Mouse (Mus musculus) olfactory bulb, adult 2 months (tissue): ENCODE data around the gene Rftn2.

ENCODE experiments used
- CTCF ChIP-seq: fragments of 200-500 bp; IDR thresholded peaks from 2 replicates; pipeline ENCODE4 v1.5.1; 2012; ENCODE audit warnings: low read depth, mild to moderate bottlenecking, low read length, moderate library complexity; ENCODE audit not compliant: insufficient read depth
- POLR2A ChIP-seq: fragments of 200-500 bp; IDR thresholded peaks from 2 replicates; pipeline ENCODE4 v1.6.1; 2012; ENCODE audit warnings: mild to moderate bottlenecking, low read depth, low read length, moderate library complexity; ENCODE audit not compliant: insufficient read depth

DNA sequence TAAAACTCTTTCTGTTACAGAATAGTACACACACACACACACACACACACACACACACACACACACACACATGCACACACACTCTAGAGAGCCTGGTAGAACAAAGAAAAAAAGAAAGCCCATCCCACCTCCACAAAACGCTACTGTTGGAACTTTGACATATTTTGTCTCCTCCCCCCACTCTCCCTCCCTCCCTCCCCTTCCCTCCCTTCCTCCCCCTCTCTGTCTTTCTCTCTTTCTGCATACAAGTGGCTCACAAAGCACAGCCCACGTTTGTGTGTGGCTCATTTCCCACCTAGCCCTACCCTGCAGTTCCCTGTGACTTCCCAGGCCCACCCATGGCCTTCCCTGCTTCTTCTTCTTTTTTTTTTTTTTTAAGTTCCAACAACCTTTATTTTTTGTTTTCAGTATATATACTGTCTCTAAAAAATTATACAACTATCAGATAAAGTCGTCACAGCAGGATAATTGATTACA lies 52.0 kb downstream of the Rftn2 start:
- TF ChIP-seq CTCF (no peak), POLR2A (no peak)
